Mouse (Mus musculus) ES-E14 (cell line): ENCODE results near the gene Fxn. TPM values are rescaled to one million over a fixed set of nuclear protein-coding genes. Genes with fewer than 3 reads are reported as not detected.

Experiments
- DNase-seq: peaks from one replicate; pipeline ENCODE4 v3.0.0-alpha.2; 2013; ENCODE audit warnings: low read depth, low spot score
- H3K27ac ChIP-seq: 2 replicates; pipeline ENCODE4 v1.5.1; 2012; ENCODE audit warnings: low read depth, mild to moderate bottlenecking, low read length, moderate library complexity, mixed read lengths; ENCODE audit not compliant: poor library complexity, insufficient read depth, severe bottlenecking
- H3K36me3 ChIP-seq: 2 replicates; pipeline ENCODE4 v1.6.1; 2012; ENCODE audit warnings: mild to moderate bottlenecking, low read length, moderate library complexity, mixed read lengths; ENCODE audit not compliant: control insufficient read depth, poor library complexity, insufficient read depth, severe bottlenecking
- H3K4me1 ChIP-seq, 2 experiments: fragments of 150-350 bp in 1 of 2; sonication (generic) in 1 of 2; 2 replicates each; pipeline ENCODE4 v1.6.1; 2012; ENCODE audit warnings: low read length in 2 of 2, mild to moderate bottlenecking in 1 of 2, mixed read lengths in 1 of 2; ENCODE audit not compliant: control insufficient read depth in 2 of 2, insufficient read depth in 2 of 2, poor library complexity in 1 of 2
- H3K4me3 ChIP-seq, 2 experiments: fragments of 150-350 bp in 1 of 2; sonication (generic) in 1 of 2; 2 replicates each; pipeline ENCODE4 v1.5.1; 2012; ENCODE audit warnings: low read length in 2 of 2, low read depth in 1 of 2, mild to moderate bottlenecking in 1 of 2, mixed read lengths in 1 of 2; ENCODE audit not compliant: insufficient read depth in 1 of 2, poor library complexity in 1 of 2, severe bottlenecking in 1 of 2
- H3K9ac ChIP-seq: 2 replicates; pipeline ENCODE4 v1.6.1; 2012; ENCODE audit warnings: low read depth, mild to moderate bottlenecking, low read length, mixed read lengths; ENCODE audit not compliant: poor library complexity, insufficient read depth, severe bottlenecking
- H3K9me3 ChIP-seq: fragments of 150-350 bp; sonication (generic); 2 replicates; pipeline ENCODE4 v1.6.1; 2012; ENCODE audit warnings: low read depth, mild to moderate bottlenecking, low read length; ENCODE audit not compliant: control insufficient read depth, insufficient read depth
- CHD2 ChIP-seq: IDR thresholded peaks from 2 replicates; pipeline ENCODE4 v1.6.1; 2014; ENCODE audit warnings: mild to moderate bottlenecking, low read depth, low read length, inconsistent platforms
- HCFC1 ChIP-seq: IDR thresholded peaks from 2 replicates; pipeline ENCODE4 v1.6.1; 2012; ENCODE audit warnings: low read length, inconsistent platforms, borderline replicate concordance; ENCODE audit not compliant: insufficient read depth
- MAFK ChIP-seq: IDR thresholded peaks from 2 replicates; pipeline ENCODE4 v1.6.1; 2014; ENCODE audit warnings: mild to moderate bottlenecking, low read depth, low read length, inconsistent platforms; ENCODE audit not compliant: insufficient read depth
- ZC3H11A ChIP-seq: IDR thresholded peaks from 2 replicates; pipeline ENCODE4 v1.6.1; 2012; ENCODE audit warnings: low read depth, mild to moderate bottlenecking, inconsistent platforms, low read length, borderline replicate concordance
- ZNF384 ChIP-seq: IDR thresholded peaks from 2 replicates; pipeline ENCODE4 v1.6.1; 2012; ENCODE audit warnings: low read depth, low read length, inconsistent platforms
- in situ Hi-C, 2 experiments: fragments of 600-800 bp; cut with MboI; formaldehyde crosslinking; loops; one replicate each; pipeline ENCODE4 v1.15.1; 2025; ENCODE audit warnings: low sequenced_read_pairs in 2 of 2, inconsistent platforms in 1 of 2; ENCODE audit not compliant: unreplicated experiment in 2 of 2
- total RNA-seq: library from RNA; depleted of rRNA; stranded (reverse); fragments of 300-350 nt; gene quantifications from 2 replicates; pipeline ENCODE4 v1.2.3, GENCODE M21; 2012; rRNA removed

Gene Fxn
- total RNA-seq, 1 experiment, result 16.4 TPM

DNA sequence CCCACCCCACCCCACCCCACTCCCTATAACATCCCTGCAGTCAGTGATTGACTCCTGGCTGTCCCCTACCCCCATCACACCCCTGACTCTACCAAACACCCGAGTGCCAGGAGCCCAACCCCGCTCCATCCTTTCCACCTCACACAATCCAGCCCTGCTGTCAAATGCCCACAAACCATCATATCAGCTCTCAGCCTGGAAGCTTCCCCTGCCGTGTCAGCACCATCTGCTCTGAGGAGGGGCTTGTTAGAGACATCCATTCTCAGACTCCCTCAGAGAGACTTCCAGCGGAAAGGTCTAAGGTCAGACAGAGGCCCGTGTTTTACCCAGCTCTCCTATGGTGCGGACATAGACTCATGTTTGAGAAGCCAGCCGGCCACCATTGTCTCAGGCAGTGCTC lies 67.1 kb downstream of the Fxn start:
- in situ Hi-C loops, result no loop called here

DNA sequence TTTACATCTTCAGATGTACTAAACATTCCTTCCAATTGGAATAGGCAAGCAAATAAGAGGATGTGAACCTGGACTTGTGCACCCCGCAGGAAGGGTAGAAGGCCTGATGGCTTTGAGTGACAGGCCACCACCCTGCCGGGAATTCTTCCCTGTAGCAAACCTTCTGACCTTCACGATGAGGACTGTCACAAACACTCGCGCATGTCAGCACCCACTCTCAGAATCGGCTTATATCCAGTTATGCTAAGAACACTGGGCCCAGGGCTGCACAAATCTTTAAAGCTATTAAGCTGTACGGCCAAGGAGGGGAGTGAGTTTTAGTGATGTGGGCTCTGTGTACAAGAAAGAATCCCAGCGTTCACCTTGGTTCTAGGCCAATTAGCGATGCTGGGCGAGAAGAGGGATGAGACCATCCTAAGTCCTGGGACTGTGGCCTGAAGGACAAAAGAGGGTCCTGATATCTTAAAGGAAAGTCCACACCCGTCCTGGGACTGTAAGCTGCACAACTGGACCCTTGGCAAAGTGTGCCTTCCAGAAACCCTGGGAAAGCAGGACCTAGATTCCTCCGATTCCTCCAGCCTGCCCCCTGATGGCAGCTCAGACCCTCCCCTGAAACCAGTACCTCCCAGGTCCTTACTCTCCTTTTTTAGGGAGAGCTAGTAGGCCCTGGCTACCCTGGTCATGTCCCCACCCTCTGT lies 67.7 kb downstream of the Fxn start:
- H3K9me3 ChIP-seq, result no peaks in the 10 kb centered on the region
- TF ChIP-seq MAFK (no peak), ZC3H11A (no peak), CHD2 (no peak), HCFC1 (no peak), ZNF384 (no peak)
- H3K4me1 ChIP-seq, result peaks cover 13 to 34% of the 10 kb centered on the region in 2 experiments
- DNase-seq, result no peak
- H3K4me3 ChIP-seq, result no peak overlapping the region
- no peak overlapping the region for H3K9ac ChIP-seq
- 0 out of 2 replicates have a peak overlapping the region, but pooled peaks have one; percentile 14 for H3K27ac ChIP-seq
- in situ Hi-C loops, result no loop called here
- peaks cover 2% of the 10 kb centered on the region; the same call in 1 of the 2 replicates for H3K36me3 ChIP-seq

More for the DNA sequence above, 67.1 kb downstream of the Fxn start:
- Histone ChIP-seq H3K27ac (peak overlapping the region; percentile 14; the same call in 1 of the 2 replicates), H3K4me1 (peaks cover 16 to 34% of the 10 kb centered on the region in 2 experiments), H3K9me3 (no peaks in the 10 kb centered on the region), H3K36me3 (peaks cover 2% of the 10 kb centered on the region; the same call in 1 of the 2 replicates), H3K4me3 (no peak overlapping the region), H3K9ac (no peak overlapping the region)
- no peak for DNase-seq
- TF ChIP-seq CHD2, result no peak
- TF ChIP-seq HCFC1, result no peak
- no peak for TF ChIP-seq MAFK
- no peak for TF ChIP-seq ZNF384

Other genes starting within 250 kb of the Fxn start
- 1.2 and 1.6 TPM in 2 replicates for gene Fam189a2, start 249.6 kb downstream of the Fxn start, total RNA-seq
- 97.3 and 104 TPM in 2 replicates for gene Tjp2, start 55.6 kb downstream of the Fxn start, total RNA-seq
- 1.9 and 2.4 TPM in 2 replicates for gene Fam122a, start 196.8 kb upstream of the Fxn start, total RNA-seq